Mouse (Mus musculus) MEL (cell line): Measurements from ENCODE around the gene Gal3st3. TPM values are rescaled to one million over a fixed set of nuclear protein-coding genes. Genes with fewer than 3 reads are reported as not detected.
A peak's percentile ranks its signal among the peaks of the same experiment; 100 is the strongest.

ENCODE experiments used
- DNase-seq: peaks from one replicate; pipeline ENCODE4 v3.0.0; 2011; ENCODE audit warnings: low read depth, low spot score
- H3K27ac ChIP-seq: 2 replicates; pipeline ENCODE4 v1.5.1; 2012; ENCODE audit warnings: low read depth, mild to moderate bottlenecking, control low read depth, low read length, moderate library complexity; ENCODE audit not compliant: control insufficient read depth
- H3K27me3 ChIP-seq, 2 experiments: fragments of 150-350 bp in 1 of 2; sonication (generic) in 1 of 2; 2 replicates each; pipeline ENCODE4 v1.6.1; 2012; ENCODE audit warnings: low read length in 2 of 2, mild to moderate bottlenecking in 2 of 2, improper control_type of control experiment in 1 of 2, moderate library complexity in 1 of 2; ENCODE audit not compliant: insufficient read depth in 2 of 2, control insufficient read depth in 1 of 2
- H3K36me3 ChIP-seq, 2 experiments: 2 replicates each; pipeline ENCODE4 v1.6.1; 2012 to 2014; ENCODE audit warnings: low read length in 2 of 2, improper control_type of control experiment in 1 of 2, inconsistent platforms in 1 of 2, mild to moderate bottlenecking in 1 of 2; ENCODE audit not compliant: insufficient read depth in 2 of 2, control insufficient read depth in 1 of 2
- H3K4me1 ChIP-seq, 2 experiments: fragments of 150-350 bp in 1 of 2; sonication (generic) in 1 of 2; 2 replicates each; pipeline ENCODE4 v1.6.1; 2012; ENCODE audit warnings: low read length in 2 of 2, improper control_type of control experiment in 1 of 2, mild to moderate bottlenecking in 1 of 2; ENCODE audit not compliant: insufficient read depth in 2 of 2, control insufficient read depth in 1 of 2
- H3K4me3 ChIP-seq, 2 experiments: fragments of 150-350 bp in 1 of 2; sonication (generic) in 1 of 2; 2 replicates each; pipeline ENCODE4 v1.5.1; 2012; ENCODE audit warnings: low read depth in 2 of 2, low read length in 2 of 2, mild to moderate bottlenecking in 2 of 2, moderate library complexity in 2 of 2, control low read depth in 1 of 2, improper control_type of control experiment in 1 of 2; ENCODE audit not compliant: control insufficient read depth in 1 of 2, insufficient read depth in 1 of 2
- H3K79me2 ChIP-seq: 2 replicates; pipeline ENCODE4 v1.6.1; 2012; ENCODE audit warnings: mild to moderate bottlenecking, low read length, moderate library complexity; ENCODE audit not compliant: control insufficient read depth, poor library complexity, insufficient read depth
- H3K9ac ChIP-seq: 2 replicates; pipeline ENCODE4 v1.6.1; 2012; ENCODE audit warnings: low read depth, mild to moderate bottlenecking, control low read depth, low read length, moderate library complexity; ENCODE audit not compliant: control insufficient read depth, poor library complexity, severe bottlenecking
- H3K9me3 ChIP-seq: fragments of 150-350 bp; sonication (generic); replicated peaks from 2 replicates; pipeline ENCODE4 v1.6.1; 2012; ENCODE audit warnings: mild to moderate bottlenecking, low read length, improper control_type of control experiment, moderate library complexity; ENCODE audit not compliant: insufficient read depth
- CTCF ChIP-seq, 3 experiments: IDR thresholded peaks in 2 of 3; conservative IDR thresholded peaks in 1 of 3; 2 replicates each; pipeline ENCODE4 v1.5.1; 2011 to 2012; ENCODE audit warnings: low read length in 3 of 3, low read depth in 2 of 3, mild to moderate bottlenecking in 2 of 3, improper control_type of control experiment in 1 of 3, inconsistent platforms in 1 of 3, mixed read lengths in 1 of 3, moderate library complexity in 1 of 3; ENCODE audit not compliant: control insufficient read depth in 1 of 3, insufficient read depth in 1 of 3, poor library complexity in 1 of 3, severe bottlenecking in 1 of 3
- ELF1 ChIP-seq: IDR thresholded peaks from 2 replicates; pipeline ENCODE4 v1.6.1; 2014; ENCODE audit warnings: low read depth, mild to moderate bottlenecking, inconsistent platforms, low read length, improper control_type of control experiment, moderate library complexity
- ETS1 ChIP-seq: IDR thresholded peaks from 2 replicates; pipeline ENCODE4 v1.6.1; 2012; ENCODE audit warnings: low read depth, mild to moderate bottlenecking, inconsistent platforms, low read length, improper control_type of control experiment, moderate library complexity
- GATA1 ChIP-seq: IDR thresholded peaks from 2 replicates; pipeline ENCODE4 v1.6.1; 2011; ENCODE audit warnings: low read depth, low read length, improper control_type of control experiment
- HCFC1 ChIP-seq: IDR thresholded peaks from 2 replicates; pipeline ENCODE4 v1.6.1; 2012; ENCODE audit warnings: low read depth, mild to moderate bottlenecking, inconsistent platforms, low read length, improper control_type of control experiment, moderate library complexity
- MAX ChIP-seq: IDR thresholded peaks from 2 replicates; pipeline ENCODE4 v1.6.1; 2011; ENCODE audit warnings: low read length, improper control_type of control experiment
- MAZ ChIP-seq: IDR thresholded peaks from 2 replicates; pipeline ENCODE4 v1.6.1; 2012; ENCODE audit warnings: low read depth, mild to moderate bottlenecking, inconsistent platforms, low read length, improper control_type of control experiment
- MYB ChIP-seq: IDR thresholded peaks from 2 replicates; pipeline ENCODE4 v1.6.1; 2011; ENCODE audit warnings: mild to moderate bottlenecking, low read depth, low read length, improper control_type of control experiment
- NELFE ChIP-seq: IDR thresholded peaks from 2 replicates; pipeline ENCODE4 v1.6.1; 2011; ENCODE audit warnings: low read depth, low read length, improper control_type of control experiment
- NRF1 ChIP-seq: IDR thresholded peaks from 2 replicates; pipeline ENCODE4 v1.6.1; 2014; ENCODE audit warnings: low read depth, mild to moderate bottlenecking, inconsistent platforms, low read length, improper control_type of control experiment, moderate library complexity; ENCODE audit not compliant: poor library complexity, insufficient read depth, severe bottlenecking
- POLR2AphosphoS2 ChIP-seq: IDR thresholded peaks from 2 replicates; pipeline ENCODE4 v1.6.1; 2011; ENCODE audit warnings: low read length, improper control_type of control experiment
- RAD21 ChIP-seq: IDR thresholded peaks from 2 replicates; pipeline ENCODE4 v1.6.1; 2011; ENCODE audit warnings: mild to moderate bottlenecking, low read depth, low read length, improper control_type of control experiment
- RCOR1 ChIP-seq: IDR thresholded peaks from 2 replicates; pipeline ENCODE4 v1.6.1; 2012; ENCODE audit warnings: low read depth, mild to moderate bottlenecking, inconsistent platforms, low read length, improper control_type of control experiment
- SMC3 ChIP-seq: IDR thresholded peaks from 2 replicates; pipeline ENCODE4 v1.6.1; 2011; ENCODE audit warnings: low read depth, low read length, improper control_type of control experiment
- USF2 ChIP-seq, 2 experiments: IDR thresholded peaks; 2 replicates each; pipeline ENCODE4 v1.6.1; 2011 to 2012; ENCODE audit warnings: improper control_type of control experiment in 2 of 2, low read length in 2 of 2, borderline replicate concordance in 1 of 2, inconsistent platforms in 1 of 2, low read depth in 1 of 2, mild to moderate bottlenecking in 1 of 2; ENCODE audit not compliant: insufficient read depth in 1 of 2
- ZC3H11A ChIP-seq: IDR thresholded peaks from 2 replicates; pipeline ENCODE4 v1.6.1; 2012; ENCODE audit warnings: low read depth, mild to moderate bottlenecking, inconsistent platforms, low read length, improper control_type of control experiment
- ZNF384 ChIP-seq: IDR thresholded peaks from 2 replicates; pipeline ENCODE4 v1.6.1; 2012; ENCODE audit warnings: low read depth, mild to moderate bottlenecking, inconsistent platforms, low read length, improper control_type of control experiment
- polyA plus RNA-seq, 2 experiments: library from polyadenylated mRNA; stranded (reverse) in 1 of 2; unstranded in 1 of 2; fragments of >175 nt in 1 of 2; fragments of >200 nt in 1 of 2; gene quantifications; 2 replicates each; pipeline versions ENCODE4 v1.2.1 to v1.2.4; 2012; ENCODE audit warnings: low replicate concordance in 2 of 2, low read depth in 1 of 2; ENCODE audit not compliant: insufficient read length in 2 of 2, insufficient read depth in 1 of 2, missing spikeins in 1 of 2
- total RNA-seq: library from RNA; depleted of rRNA; stranded (reverse); fragments of 300-350 nt; gene quantifications from 2 replicates; pipeline ENCODE4 v1.2.3, GENCODE M21; 2012

Gal3st3 gene
- total and polyA plus RNA-seq, 3 experiments: 0.04 TPM; not detected in 2

DNA sequence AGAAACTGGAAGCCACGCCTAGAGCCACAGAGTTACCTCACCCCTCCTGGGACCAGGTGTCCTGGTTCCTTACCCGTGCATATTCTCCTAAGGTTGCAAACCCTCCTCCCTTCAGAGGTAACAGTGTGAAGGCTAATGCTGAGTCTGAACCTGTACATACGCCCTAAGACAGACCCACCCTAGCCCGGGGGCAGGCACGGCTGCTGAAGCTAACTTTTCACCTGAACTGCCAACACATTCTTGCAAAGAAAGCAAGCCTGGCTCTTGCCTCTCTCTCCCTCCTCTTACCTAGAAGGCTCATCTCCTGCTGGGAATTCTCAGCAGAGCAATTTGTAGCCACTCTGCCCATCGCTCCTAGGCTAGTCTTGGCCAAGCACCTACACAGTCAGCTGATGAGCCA is 2.5 kb downstream of the Gal3st3 start:
- Histone ChIP-seq H3K27ac (no peak overlapping the region), H3K4me1 (peaks cover 0 to 6% of the 10 kb centered on the region in 2 experiments; a peak in 2 of 4 replicates), H3K4me3 (no peak overlapping the region), H3K36me3 (peaks cover 0 to 5% of the 10 kb centered on the region in 2 experiments; a peak in 2 of 4 replicates), H3K9ac (no peak overlapping the region), H3K79me2 (peaks cover under 1% of the 10 kb centered on the region; the same call in 1 of the 2 replicates), H3K27me3 (no peaks in the 10 kb centered on the region), H3K9me3 (no peaks in the 10 kb centered on the region)
- no peak for DNase-seq
- TF ChIP-seq RAD21: no peak

DNA sequence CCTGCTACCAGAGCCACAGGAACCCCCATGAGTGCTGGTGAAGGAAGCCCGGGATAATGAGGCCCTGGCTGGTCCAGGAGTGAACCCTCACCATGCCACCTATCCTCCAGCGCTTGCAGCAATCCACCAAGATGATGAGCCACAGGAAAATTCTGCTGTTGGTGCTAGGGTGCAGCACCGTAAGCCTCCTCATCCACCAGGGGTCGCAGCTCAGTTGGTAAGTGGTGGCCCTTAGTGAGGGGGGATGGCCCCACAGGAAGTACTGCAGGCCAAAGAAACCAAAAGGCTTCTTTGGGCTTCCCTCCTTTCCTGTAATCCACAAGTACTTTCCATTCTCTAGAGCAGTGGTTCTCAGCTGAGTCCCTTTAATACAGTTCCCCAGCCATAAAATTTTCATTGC is 4.3 kb downstream of the Gal3st3 start:
- Histone ChIP-seq H3K27ac (no peak overlapping the region), H3K4me1 (no peaks in the 10 kb centered on the region), H3K9me3 (no peaks in the 10 kb centered on the region), H3K27me3 (no peaks in the 10 kb centered on the region), H3K36me3 (no peaks in the 10 kb centered on the region), H3K9ac (no peak overlapping the region), H3K4me3 (no peak overlapping the region), H3K79me2 (no peaks in the 10 kb centered on the region)
- DNase-seq: peak; percentile 81
- TF ChIP-seq ZNF384 (no peak), NRF1 (no peak), ZC3H11A (peak; percentile 39), ELF1 (0 out of 2 replicates have a peak, but pooled peaks have one; percentile 32), HCFC1 (0 out of 2 replicates have a peak, but pooled peaks have one; percentile 25), CTCF (IDR thresholded peaks at IDR 0.05 in 2 of 3, conservative IDR thresholded peaks at IDR 0.05 in 1 of 3; ENCODE audit: control insufficient read depth in 1 of 3, insufficient read depth in 1 of 3, low read depth in 2 of 3, low read length in 3 of 3, poor library complexity in 1 of 3, severe bottlenecking in 1 of 3) (peak; percentile 71 to 84 (median 80)), MYB (no peak), RAD21 (peak; percentile 50), ETS1 (no peak), SMC3 (peak; percentile 81), RCOR1 (no peak), USF2 (IDR thresholded peaks at IDR 0.05; ENCODE audit: borderline replicate concordance in 1 of 2, insufficient read depth in 1 of 2, low read depth in 1 of 2, low read length in 2 of 2) (no peak)

DNA sequence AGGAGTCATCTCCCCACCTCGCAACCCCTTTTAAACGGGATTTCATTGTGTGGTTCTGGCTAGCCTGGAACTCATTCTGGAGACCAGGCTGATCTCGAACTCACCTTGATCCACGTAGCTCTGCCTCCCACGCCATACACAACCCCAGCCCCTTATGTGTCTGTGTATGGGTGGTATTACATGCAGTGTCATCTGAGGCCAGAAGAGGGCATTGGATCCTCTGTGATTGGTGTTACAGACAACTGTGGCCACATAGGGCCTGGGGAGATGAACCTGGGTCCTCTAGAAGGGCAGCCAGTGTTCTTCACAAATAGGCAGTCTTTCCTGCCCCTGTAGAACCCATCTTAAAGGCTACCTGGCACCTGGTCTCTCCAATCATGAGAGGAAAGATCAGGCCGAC is 8.1 kb downstream of the Gal3st3 start:
- Histone ChIP-seq H3K9me3 (no peaks in the 10 kb centered on the region), H3K4me1 (no peaks in the 10 kb centered on the region), H3K27me3 (no peaks in the 10 kb centered on the region; a peak in 1 of 4 replicates), H3K36me3 (no peaks in the 10 kb centered on the region), H3K4me3 (no peak overlapping the region), H3K79me2 (no peaks in the 10 kb centered on the region), H3K9ac (no peak overlapping the region), H3K27ac (no peak overlapping the region)
- TF ChIP-seq POLR2AphosphoS2 (no peak), MAZ (no peak), CTCF (IDR thresholded peaks at IDR 0.05 in 2 of 3, conservative IDR thresholded peaks at IDR 0.05 in 1 of 3; ENCODE audit: control insufficient read depth in 1 of 3, insufficient read depth in 1 of 3, low read depth in 2 of 3, low read length in 3 of 3, poor library complexity in 1 of 3, severe bottlenecking in 1 of 3) (peak in 2 of 3 experiments; percentile 9 to 27; a peak in 1 of 6 replicates), ZNF384 (no peak), GATA1 (no peak), NELFE (no peak), MAX (no peak)
- DNase-seq: no peak
